Mouse (Mus musculus): ENCODE data around the gene Nek4. TPM values are rescaled to one million over a fixed set of nuclear protein-coding genes. Genes with fewer than 3 reads are reported as not detected.

The Nek4 gene
- 1.4 and 3.3 TPM in 2 replicates for polyA plus RNA-seq (2012; ENCODE audit: insufficient read depth, low replicate concordance)

- no peaks in the 10 kb centered on the region for H3K9me3 ChIP-seq
- peak within 1 kb of the TSS; percentile 99 for H3K4me3 ChIP-seq (replicated peaks)
- peaks cover 6% of the 10 kb centered on the region for H3K27me3 ChIP-seq (replicated peaks)
- peaks cover 20% of the 10 kb centered on the region for H3K36me3 ChIP-seq (replicated peaks; ENCODE audit: low read length)
- peaks cover 22% of the 10 kb centered on the region for H3K4me1 ChIP-seq
- TF ChIP-seq GATA1 (IDR thresholded peaks at IDR 0.05; ENCODE audit: borderline replicate concordance, low read length) (no peak), FLI1 (IDR thresholded peaks at IDR 0.05; ENCODE audit: low read length) (no peak)
Observed at GRCm38 (mm10) chr14:30951154-30951825, at the start of gene Nek4. Gene Nek4 (plus strand): TSS chr14:30951377.

- no peak overlapping the region for H3K4me3 ChIP-seq (replicated peaks)
- H3K36me3 ChIP-seq (replicated peaks; ENCODE audit: low read length) = no peaks in the 10 kb centered on the region
- no peak for TF ChIP-seq FLI1 (IDR thresholded peaks at IDR 0.05; ENCODE audit: low read length)
- no peak for TF ChIP-seq GATA1 (IDR thresholded peaks at IDR 0.05; ENCODE audit: borderline replicate concordance, low read length)
- peaks cover 8% of the 10 kb centered on the region for H3K9me3 ChIP-seq
- H3K4me1 ChIP-seq = peaks cover 53% of the 10 kb centered on the region
- H3K27me3 ChIP-seq (replicated peaks) = peaks cover 5% of the 10 kb centered on the region
Observed at GRCm38 (mm10) chr14:30902628-30903027, 48.5 kb upstream of the Nek4 start.

DNA sequence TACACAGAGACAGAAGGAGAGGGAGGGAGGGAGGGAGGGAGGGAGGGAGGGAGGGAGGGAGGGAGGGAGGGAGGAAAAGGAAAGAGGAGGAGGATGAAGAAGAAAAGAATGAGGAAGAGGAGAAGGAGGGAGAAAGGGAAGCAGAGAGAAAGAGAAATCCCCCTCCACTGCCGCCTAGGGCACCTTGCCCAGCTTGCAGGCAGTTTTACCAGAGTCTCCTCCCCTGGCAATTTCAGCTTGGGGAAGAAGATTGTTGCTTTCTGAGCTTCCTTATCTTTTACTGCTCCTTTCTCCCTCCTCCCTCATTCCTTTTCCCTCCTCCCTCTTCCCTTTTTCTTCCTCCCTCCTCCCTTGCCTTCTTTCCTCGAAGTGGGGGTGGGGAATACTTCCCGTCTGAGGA, 48.1 kb upstream of the Nek4 start:
- no peak for TF ChIP-seq FLI1 (IDR thresholded peaks at IDR 0.05; ENCODE audit: low read length)
- TF ChIP-seq GATA1 (IDR thresholded peaks at IDR 0.05; ENCODE audit: borderline replicate concordance, low read length) = no peak
- Histone ChIP-seq H3K27me3 (replicated peaks) (peaks cover 5% of the 10 kb centered on the region), H3K4me1 (peaks cover 54% of the 10 kb centered on the region), H3K36me3 (replicated peaks; ENCODE audit: low read length) (no peaks in the 10 kb centered on the region), H3K9me3 (peaks cover 8% of the 10 kb centered on the region), H3K4me3 (replicated peaks) (no peak overlapping the region)

DNA sequence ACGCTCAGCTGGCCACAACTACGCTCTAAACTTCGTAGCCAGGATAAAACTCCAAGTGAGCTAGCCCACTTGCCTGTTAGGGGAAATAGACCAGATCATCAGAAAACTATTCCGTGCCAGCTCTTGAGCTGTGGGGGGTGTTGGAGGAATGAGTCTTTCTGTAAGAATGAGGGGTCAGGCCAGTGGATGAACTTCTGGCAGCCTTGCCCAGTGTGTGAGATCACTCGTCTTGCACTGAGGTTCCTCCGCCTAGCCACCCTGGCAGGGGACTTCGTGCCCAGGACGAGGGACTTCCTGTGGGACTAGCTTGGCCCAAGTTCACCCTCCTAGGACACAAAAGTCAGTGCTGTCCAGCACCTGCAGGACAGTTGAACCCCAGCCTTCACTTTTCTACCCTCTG, 46.9 kb upstream of the Nek4 start:
- Histone ChIP-seq H3K4me1 (peaks cover 51% of the 10 kb centered on the region), H3K9me3 (peaks cover 6% of the 10 kb centered on the region), H3K36me3 (replicated peaks; ENCODE audit: low read length) (no peaks in the 10 kb centered on the region), H3K4me3 (replicated peaks) (no peak overlapping the region), H3K27me3 (replicated peaks) (peaks cover 1% of the 10 kb centered on the region)
- TF ChIP-seq FLI1 (IDR thresholded peaks at IDR 0.05; ENCODE audit: low read length) = no peak
- no peak for TF ChIP-seq GATA1 (IDR thresholded peaks at IDR 0.05; ENCODE audit: borderline replicate concordance, low read length)

GRCm38 (mm10) chr14:30906001-30906400, 45.2 kb upstream of the Nek4 start:
- no peak for TF ChIP-seq GATA1 (IDR thresholded peaks at IDR 0.05; ENCODE audit: borderline replicate concordance, low read length)
- no peak for TF ChIP-seq FLI1 (IDR thresholded peaks at IDR 0.05; ENCODE audit: low read length)
- Histone ChIP-seq H3K9me3 (no peaks in the 10 kb centered on the region), H3K27me3 (replicated peaks) (peaks cover 4% of the 10 kb centered on the region), H3K4me3 (replicated peaks) (no peak overlapping the region), H3K36me3 (replicated peaks; ENCODE audit: low read length) (no peaks in the 10 kb centered on the region), H3K4me1 (peaks cover 34% of the 10 kb centered on the region)

- Histone ChIP-seq H3K36me3 (replicated peaks; ENCODE audit: low read length) (no peaks in the 10 kb centered on the region), H3K27me3 (replicated peaks) (peaks cover 15% of the 10 kb centered on the region), H3K9me3 (no peaks in the 10 kb centered on the region), H3K4me3 (replicated peaks) (no peak overlapping the region), H3K4me1 (peaks cover 28% of the 10 kb centered on the region)
- TF ChIP-seq FLI1 (IDR thresholded peaks at IDR 0.05; ENCODE audit: low read length) (no peak), GATA1 (IDR thresholded peaks at IDR 0.05; ENCODE audit: borderline replicate concordance, low read length) (no peak)
Observed at GRCm38 (mm10) chr14:30907814-30908265, 43.3 kb upstream of the Nek4 start.

- Histone ChIP-seq H3K4me1 (peaks cover 23% of the 10 kb centered on the region), H3K4me3 (replicated peaks) (no peak overlapping the region), H3K27me3 (replicated peaks) (peaks cover 36% of the 10 kb centered on the region), H3K9me3 (no peaks in the 10 kb centered on the region), H3K36me3 (replicated peaks; ENCODE audit: low read length) (no peaks in the 10 kb centered on the region)
- TF ChIP-seq GATA1 (IDR thresholded peaks at IDR 0.05; ENCODE audit: borderline replicate concordance, low read length) (no peak), FLI1 (IDR thresholded peaks at IDR 0.05; ENCODE audit: low read length) (no peak)
Observed at GRCm38 (mm10) chr14:30911141-30911540, 40.0 kb upstream of the Nek4 start.

DNA sequence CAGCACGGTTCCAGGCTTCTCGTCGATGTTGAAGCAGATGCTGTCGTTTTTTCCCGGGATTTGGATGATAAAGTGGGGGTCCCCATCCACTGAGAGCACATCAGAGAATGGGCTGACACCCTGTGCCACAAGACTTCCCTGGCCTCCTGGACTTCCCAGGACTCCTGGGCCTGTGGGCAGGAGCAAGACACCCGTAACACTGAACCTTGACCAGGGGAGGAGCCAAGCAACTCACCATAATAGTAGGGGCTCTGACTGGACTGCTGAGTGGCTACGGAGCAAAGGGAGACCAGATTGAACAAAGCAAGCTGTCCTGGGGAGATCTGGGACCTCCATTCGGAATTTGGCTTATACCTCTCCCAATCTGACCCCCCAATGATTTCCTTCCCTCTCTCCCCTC, 38.5 kb upstream of the Nek4 start:
- Histone ChIP-seq H3K27me3 (replicated peaks) (peaks cover 40% of the 10 kb centered on the region), H3K9me3 (no peaks in the 10 kb centered on the region), H3K4me1 (peaks cover 13% of the 10 kb centered on the region), H3K4me3 (replicated peaks) (no peak overlapping the region), H3K36me3 (replicated peaks; ENCODE audit: low read length) (no peaks in the 10 kb centered on the region)
- no peak for TF ChIP-seq FLI1 (IDR thresholded peaks at IDR 0.05; ENCODE audit: low read length)
- no peak for TF ChIP-seq GATA1 (IDR thresholded peaks at IDR 0.05; ENCODE audit: borderline replicate concordance, low read length)

GRCm38 (mm10) chr14:30913404-30913803, 37.8 kb upstream of the Nek4 start:
- no peak for TF ChIP-seq GATA1 (IDR thresholded peaks at IDR 0.05; ENCODE audit: borderline replicate concordance, low read length)
- TF ChIP-seq FLI1 (IDR thresholded peaks at IDR 0.05; ENCODE audit: low read length) = no peak
- Histone ChIP-seq H3K4me3 (replicated peaks) (no peak overlapping the region), H3K9me3 (no peaks in the 10 kb centered on the region), H3K36me3 (replicated peaks; ENCODE audit: low read length) (no peaks in the 10 kb centered on the region), H3K4me1 (peaks cover 5% of the 10 kb centered on the region; the same call in 1 of the 2 replicates), H3K27me3 (replicated peaks) (peaks cover 46% of the 10 kb centered on the region)

DNA sequence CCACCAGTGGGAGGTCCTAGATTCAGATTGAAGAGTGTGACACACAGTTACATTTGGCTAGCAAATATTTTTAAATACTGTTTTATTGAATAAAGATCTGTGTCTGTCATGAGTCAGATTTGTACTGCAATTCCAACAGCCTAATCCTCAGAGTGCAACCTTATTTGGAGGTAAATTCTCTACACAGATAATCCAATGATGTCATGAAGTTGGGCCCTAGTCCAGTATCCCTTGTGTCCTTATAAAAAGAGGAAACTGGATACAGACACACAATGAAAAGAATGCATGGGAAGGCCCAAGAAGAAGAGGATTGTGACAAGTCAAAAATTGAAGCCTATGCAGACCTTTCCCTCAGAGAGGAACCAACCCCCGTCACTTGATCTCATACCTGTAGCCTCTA, 34.7 kb upstream of the Nek4 start:
- Histone ChIP-seq H3K9me3 (no peaks in the 10 kb centered on the region), H3K4me1 (peaks cover 12% of the 10 kb centered on the region), H3K27me3 (replicated peaks) (peaks cover 58% of the 10 kb centered on the region), H3K4me3 (replicated peaks) (no peak overlapping the region), H3K36me3 (replicated peaks; ENCODE audit: low read length) (no peaks in the 10 kb centered on the region)
- TF ChIP-seq GATA1 (IDR thresholded peaks at IDR 0.05; ENCODE audit: borderline replicate concordance, low read length) = no peak
